9 mouse cellular contexts compared by ENCODE assay signal in genomic region chr9:31281663-31282015, GRCm38 (mm10). TPM values are rescaled to one million over a fixed set of nuclear protein-coding genes. Genes with fewer than 3 reads are reported as not detected.
DNase-seq lines count a peak whose midpoint lies in the region; ATAC-seq and TF ChIP-seq lines count a peak whose summit lies in the region.
"Had no signal": no experiment of that assay in that cellular context is flagged by ENCODE, and none has a peak within 500 bp of the region (broad histone marks: within the 10 kb centered on the region; RNA-seq: fewer than 3 reads in every experiment).

No protein-coding gene starts in this region.

- no peaks in the 10 kb centered on the region for H3K27me3 ChIP-seq in cerebellum, adult 2 months (ENCODE audit: control insufficient read depth, insufficient read depth, low read length)
- H3K27me3 ChIP-seq in embryonic facial prominence, embryonic 15.5 days = no peaks in the 10 kb centered on the region
- no peaks in the 10 kb centered on the region for H3K27me3 ChIP-seq in kidney, embryonic 15.5 days
- H3K27me3 ChIP-seq in stomach, embryonic 16.5 days (ENCODE audit: control insufficient read depth, insufficient read depth, low read length) = no peaks in the 10 kb centered on the region
- H3K27me3 ChIP-seq: Patski had no signal

- H3K4me1 ChIP-seq in cerebellum, adult 2 months (ENCODE audit: control insufficient read depth, insufficient read depth, low read length) = peaks cover 6% of the 10 kb centered on the region; the same call in 1 of the 2 replicates
- H3K4me1 ChIP-seq in ES-E14 (ENCODE audit: control insufficient read depth in 2 of 2, insufficient read depth in 2 of 2, low read length in 2 of 2, poor library complexity in 1 of 2) = peaks cover 3 to 12% of the 10 kb centered on the region in 2 experiments; a peak in 3 of 4 replicates
- H3K4me1 ChIP-seq in embryonic facial prominence, embryonic 15.5 days = peaks cover 14% of the 10 kb centered on the region
- peaks cover 22% of the 10 kb centered on the region for H3K4me1 ChIP-seq in kidney, embryonic 15.5 days
- peaks cover 15% of the 10 kb centered on the region; the same call in 1 of the 2 replicates for H3K4me1 ChIP-seq in stomach, embryonic 16.5 days (ENCODE audit: control insufficient read depth, insufficient read depth, low read length)

- peak overlapping the region; percentile 99 for H3K27ac ChIP-seq in cerebellum, adult 2 months (ENCODE audit: insufficient read depth, low read length)
- H3K27ac ChIP-seq in ES-E14 (ENCODE audit: insufficient read depth, low read depth, low read length, poor library complexity, severe bottlenecking) = peak overlapping the region; percentile 100; the same call in 1 of the 2 replicates
- peak overlapping the region; percentile 98 for H3K27ac ChIP-seq in embryonic facial prominence, embryonic 15.5 days (replicated peaks)
- H3K27ac ChIP-seq in kidney, embryonic 15.5 days = peak overlapping the region; percentile 99
- H3K27ac ChIP-seq in macrophage = peak overlapping the region; percentile 78
- H3K27ac ChIP-seq in stomach, embryonic 16.5 days (ENCODE audit: low read length) = peak overlapping the region; percentile 98

- peak overlapping the region; percentile 99 for H3K9ac ChIP-seq in ES-E14 (ENCODE audit: insufficient read depth, low read depth, low read length, poor library complexity, severe bottlenecking)
- H3K9ac ChIP-seq in embryonic facial prominence, embryonic 15.5 days = peak overlapping the region; percentile 69
- peak overlapping the region; percentile 84 for H3K9ac ChIP-seq in kidney, embryonic 15.5 days
- peak overlapping the region; percentile 97 for H3K9ac ChIP-seq in stomach, embryonic 16.5 days (ENCODE audit: low read length)

- no peaks in the 10 kb centered on the region for H3K36me3 ChIP-seq in ES-E14 (ENCODE audit: control insufficient read depth, insufficient read depth, low read length, poor library complexity, severe bottlenecking)
- H3K36me3 ChIP-seq in embryonic facial prominence, embryonic 15.5 days = peaks cover 4% of the 10 kb centered on the region; the same call in 1 of the 2 replicates
- no peaks in the 10 kb centered on the region for H3K36me3 ChIP-seq in kidney, embryonic 15.5 days
- H3K36me3 ChIP-seq in macrophage (ENCODE audit: inconsistent target) = no peaks in the 10 kb centered on the region
- no peaks in the 10 kb centered on the region for H3K36me3 ChIP-seq in stomach, embryonic 16.5 days (ENCODE audit: control insufficient read depth, insufficient read depth, low read length)

- no peak for ATAC-seq in cerebellum, adult (ENCODE audit: insufficient number of reproducible peaks, low FRiP score, low TSS enrichment)
- ATAC-seq in embryonic facial prominence, embryonic 15.5 days (ENCODE audit: insufficient number of reproducible peaks, low FRiP score, low TSS enrichment, low read depth) = no peak
- no peak for ATAC-seq in kidney, embryonic 15.5 days (replicated peaks; ENCODE audit: low FRiP score)
- ATAC-seq in stomach, embryonic 16.5 days (ENCODE audit: insufficient read depth, low FRiP score) = no peak

- TF ChIP-seq CTCF in cerebellum, adult 2 months (IDR thresholded peaks at IDR 0.05; ENCODE audit: borderline replicate concordance, insufficient read depth, low read depth, low read length) = 0 out of 2 replicates have a peak, but pooled peaks have one; percentile 9

- TF ChIP-seq POLR2A in cerebellum, adult 2 months (IDR thresholded peaks at IDR 0.05; ENCODE audit: borderline replicate concordance, insufficient read depth, low read length) = 0 out of 2 replicates have a peak, but pooled peaks have one; percentile 35

- H3K4me2 ChIP-seq in embryonic facial prominence, embryonic 15.5 days (replicated peaks) = peak overlapping the region; percentile 74
- H3K4me2 ChIP-seq in kidney, embryonic 15.5 days = peak overlapping the region; percentile 77
- peak overlapping the region; percentile 77 for H3K4me2 ChIP-seq in stomach, embryonic 16.5 days (ENCODE audit: low read depth, low read length)

- peaks cover 44% of the 10 kb centered on the region for H3K79me2 ChIP-seq in macrophage (ENCODE audit: inconsistent target)

- 3% methylated on average over 11 of the region's 11 CpGs for WGBS in cerebellum, adult 2 months
- WGBS in embryonic facial prominence, embryonic 15.5 days = 2% methylated on average over 11 of the region's 11 CpGs
- WGBS in kidney, embryonic 15.5 days = 4% methylated on average over 11 of the region's 11 CpGs
- WGBS in macrophage (ENCODE audit: missing documents) = 7% methylated on average over 11 of the region's 11 CpGs
- 3% methylated on average over 11 of the region's 11 CpGs for WGBS in stomach, embryonic 16.5 days

- H3K4me3 ChIP-seq in cerebellum, adult 2 months (replicated peaks; ENCODE audit: insufficient read depth, low read depth, low read length) = peak overlapping the region; percentile 87
- H3K4me3 ChIP-seq in ES-E14 (ENCODE audit: insufficient read depth in 1 of 2, low read depth in 1 of 2, low read length in 2 of 2, poor library complexity in 1 of 2, severe bottlenecking in 1 of 2) (peak overlapping the region; percentile 77 to 98), macrophage (ENCODE audit: inconsistent target) (peak overlapping the region; percentile 76)
- H3K4me3 ChIP-seq in embryonic facial prominence, embryonic 15.5 days (replicated peaks) = peak overlapping the region; percentile 74
- H3K4me3 ChIP-seq in kidney, embryonic 15.5 days (replicated peaks) = peak overlapping the region; percentile 68
- peak overlapping the region; percentile 77 for H3K4me3 ChIP-seq in stomach, embryonic 16.5 days (replicated peaks; ENCODE audit: low read length)

- in situ Hi-C loops in ES-E14 (cut with MboI; ENCODE audit: low sequenced_read_pairs in 2 of 2, unreplicated experiment in 2 of 2) = no loop called here

- DNase-seq in cerebellum, adult 2 months = peak; percentile 56 to 60
- no peak for DNase-seq in ES-E14 (ENCODE audit: low read depth, low spot score)
- DNase-seq in urinary bladder, postnatal 10 days (ENCODE audit: low spot score) = no peak

- no peaks in the 10 kb centered on the region for H3K9me3 ChIP-seq in ES-E14 (ENCODE audit: control insufficient read depth, insufficient read depth, low read depth, low read length)
- no peaks in the 10 kb centered on the region for H3K9me3 ChIP-seq in embryonic facial prominence, embryonic 15.5 days (replicated peaks)
- no peaks in the 10 kb centered on the region for H3K9me3 ChIP-seq in kidney, embryonic 15.5 days (replicated peaks)
- no peaks in the 10 kb centered on the region for H3K9me3 ChIP-seq in stomach, embryonic 16.5 days (replicated peaks; ENCODE audit: control insufficient read depth, low read length)

TF ChIP-seq in ES-E14, 5 proteins besides CTCF, POLR2A, EP300 and RAD21:
- no peak for TF ChIP-seq HCFC1 (IDR thresholded peaks at IDR 0.05; ENCODE audit: borderline replicate concordance, insufficient read depth, low read length)

RNA-seq across cellular contexts. Expression of gene Prdm10, which starts 1.3 kb away (rescaled TPM):
- polyA plus RNA-seq in cerebellum, adult 2 months (2012; rRNA removed) = 21.5 and 23.4 TPM in 2 replicates
- 10.5 and 12.8 TPM in 2 replicates for total RNA-seq in ES-E14 (2012; rRNA removed)
- 4.4 and 5.4 TPM in 2 replicates for polyA plus RNA-seq in embryonic facial prominence, embryonic 15.5 days (2015; fragmentation: Nextera tagmentation; extraction: Ambion mirVana)
- 4.9 and 5.4 TPM in 2 replicates for polyA plus RNA-seq in kidney, embryonic 15.5 days (2015; fragmentation: Nextera tagmentation; extraction: Ambion mirVana)
- 10 to 100 TPM; 19.3 to 50.8 (median 36.7) TPM for total RNA-seq in macrophage (2018; cell fraction: chromatin; rRNA removed)
- total RNA-seq in macrophage (2018; cell fraction: cytosol; rRNA removed) = 1 to 10 TPM; 2.6 to 8.6 (median 6.5) TPM
- 10 to 100 TPM; 11.3 to 32.5 (median 21.8) TPM for total RNA-seq in macrophage (2018; cell fraction: nucleus; rRNA removed)
- 4.1 to 4.7 TPM (median 4.6 TPM) in 3 replicates for polyA plus RNA-seq in macrophage (2018)
- polyA plus RNA-seq in stomach, embryonic 16.5 days (2015; fragmentation: Nextera tagmentation; extraction: Ambion mirVana) = 4.8 and 5.2 TPM in 2 replicates

Comparison
In these comparisons a context has a peak if more than half of its experiments do, and no peak if none do; other contexts are left out.
1. DNase-seq: peak in cerebellum, adult 2 months (2 of 2); none in ES-E14 (single experiment) and urinary bladder, postnatal 10 days (single experiment).
2. Peak in every context shown above with its lines, with median percentiles within 50 percentile points of each other: H3K27ac ChIP-seq, H3K4me3 ChIP-seq, H3K9ac ChIP-seq and H3K4me2 ChIP-seq.